Mouse (Mus musculus) intestine, postnatal 0 days (tissue): Measurements from ENCODE around the gene Gm48551. TPM values are rescaled to one million over a fixed set of nuclear protein-coding genes. Genes with fewer than 3 reads are reported as not detected.

Experiments used
- ATAC-seq: fragments of 200-750 bp; cut with Nextera tagmentation; 2 replicates; pipeline ENCODE4 v1.8.0; 2017; ENCODE audit warnings: mild to moderate bottlenecking, moderate TSS enrichment, moderate library complexity
- H3K27ac ChIP-seq: fragments of 300-500 bp; sonication (generic); 2 replicates; pipeline ENCODE4 v1.5.1; 2014; ENCODE audit warnings: mild to moderate bottlenecking, low read depth, low read length, moderate library complexity
- H3K27me3 ChIP-seq: fragments of 300-500 bp; sonication (generic); replicated peaks from 2 replicates; pipeline ENCODE4 v1.6.1; 2014; ENCODE audit warnings: low read length, mixed read lengths; ENCODE audit not compliant: control insufficient read depth, insufficient read depth
- H3K36me3 ChIP-seq: fragments of 300-500 bp; sonication (generic); 2 replicates; pipeline ENCODE4 v1.6.1; 2014; ENCODE audit warnings: mild to moderate bottlenecking, moderate library complexity; ENCODE audit not compliant: control insufficient read depth, insufficient read depth
- H3K4me1 ChIP-seq: fragments of 300-500 bp; sonication (generic); replicated peaks from 2 replicates; pipeline ENCODE4 v1.6.1; 2014; ENCODE audit warnings: antibody characterized with exemption, low read length, mixed read lengths; ENCODE audit not compliant: control insufficient read depth, insufficient read depth
- H3K4me2 ChIP-seq: fragments of 300-500 bp; sonication (generic); replicated peaks from 2 replicates; pipeline ENCODE4 v1.6.1; 2014; ENCODE audit warnings: low read depth, mild to moderate bottlenecking, moderate library complexity
- H3K4me3 ChIP-seq: fragments of 300-500 bp; sonication (generic); 2 replicates; pipeline ENCODE4 v1.5.1; 2014; ENCODE audit warnings: low read depth, low read length
- H3K9ac ChIP-seq: fragments of 300-500 bp; sonication (generic); 2 replicates; pipeline ENCODE4 v1.6.1; 2014; ENCODE audit warnings: mild to moderate bottlenecking, low read depth, low read length
- H3K9me3 ChIP-seq: fragments of 300-500 bp; sonication (generic); 2 replicates; pipeline ENCODE4 v1.6.1; 2016; ENCODE audit warnings: mixed run types; ENCODE audit not compliant: control insufficient read depth
- CTCF ChIP-seq: sonication (generic); IDR thresholded peaks from 2 replicates; pipeline ENCODE4 v1.5.1; 2016; ENCODE audit warnings: low read depth, mild to moderate bottlenecking, control low read depth, antibody characterized with exemption, moderate library complexity
- whole genome bisulfite sequencing: fragments of 180-500 bp; shearing (Covaris S2); extraction: QIAGEN DNeasy Blood & Tissue Kit; methylation state at CpG from one replicate; pipeline ENCODE4 v1.1.7; 2014; 5-methylcytosine and 5-hydroxymethylcytosine counted together
- polyA plus RNA-seq: library from polyadenylated mRNA; unstranded; fragments of >200 nt; fragmentation: Nextera tagmentation; extraction: Ambion mirVana; gene quantifications from 2 replicates; pipeline ENCODE4 v1.2.1, GENCODE M21; 2015

Gene Gm48551
- polyA plus RNA-seq, 1 experiment from 2014 or later = 0.76 TPM

- Histone ChIP-seq H3K4me2 (peak overlapping the region; percentile 63), H3K9ac (no peak overlapping the region), H3K27me3 (no peaks in the 10 kb centered on the region), H3K27ac (peak overlapping the region; percentile 50; the same call in 1 of the 2 replicates), H3K4me1 (peaks cover 10% of the 10 kb centered on the region; the same call in 1 of the 2 replicates), H3K4me3 (peak overlapping the region; percentile 16), H3K36me3 (peaks cover 7% of the 10 kb centered on the region; the same call in 1 of the 2 replicates), H3K9me3 (no peaks in the 10 kb centered on the region)
- 58% methylated on average over 12 of the region's 12 CpGs for WGBS
- ATAC-seq = no peak
- TF ChIP-seq CTCF = no peak
These were observed 33.3 kb downstream of the Gm48551 start for GRCm38 (mm10) chr10:81417227-81418215.

GRCm38 (mm10) chr10:81418216-81419070, 34.2 kb downstream of the Gm48551 start:
- Histone ChIP-seq H3K27ac (no peak overlapping the region), H3K4me2 (no peak overlapping the region), H3K36me3 (peaks cover 7% of the 10 kb centered on the region; the same call in 1 of the 2 replicates), H3K4me1 (peaks cover 10% of the 10 kb centered on the region; the same call in 1 of the 2 replicates), H3K9ac (no peak overlapping the region), H3K4me3 (no peak overlapping the region), H3K9me3 (no peaks in the 10 kb centered on the region), H3K27me3 (no peaks in the 10 kb centered on the region)
- no peak for ATAC-seq
- WGBS = 70% methylated on average over 11 of the region's 11 CpGs
- no peak for TF ChIP-seq CTCF

GRCm38 (mm10) chr10:81419111-81419928, 35.1 kb downstream of the Gm48551 start:
- no peak for TF ChIP-seq CTCF
- H3K4me3 ChIP-seq = no peak overlapping the region
- H3K9ac ChIP-seq = no peak overlapping the region
- no peak overlapping the region for H3K27ac ChIP-seq
- peaks cover 7% of the 10 kb centered on the region; the same call in 1 of the 2 replicates for H3K4me1 ChIP-seq
- H3K9me3 ChIP-seq = no peaks in the 10 kb centered on the region
- H3K27me3 ChIP-seq = peaks cover 6% of the 10 kb centered on the region
- 92% methylated on average over 10 of the region's 10 CpGs for WGBS
- ATAC-seq = no peak
- H3K36me3 ChIP-seq = peaks cover 7% of the 10 kb centered on the region; the same call in 1 of the 2 replicates
- H3K4me2 ChIP-seq = no peak overlapping the region

GRCm38 (mm10) chr10:81420191-81420767, 36.0 kb downstream of the Gm48551 start:
- no peak for TF ChIP-seq CTCF
- Histone ChIP-seq H3K4me2 (no peak overlapping the region), H3K36me3 (peaks cover 7% of the 10 kb centered on the region; the same call in 1 of the 2 replicates), H3K27me3 (peaks cover 9% of the 10 kb centered on the region), H3K9me3 (no peaks in the 10 kb centered on the region), H3K4me3 (no peak overlapping the region), H3K4me1 (no peaks in the 10 kb centered on the region), H3K9ac (no peak overlapping the region), H3K27ac (no peak overlapping the region)
- no peak for ATAC-seq
- WGBS = 86% methylated on average over 40 of the region's 40 CpGs

GRCm38 (mm10) chr10:81421041-81421796, 37.0 kb downstream of the Gm48551 start:
- Histone ChIP-seq H3K36me3 (peaks cover 7% of the 10 kb centered on the region; the same call in 1 of the 2 replicates), H3K4me1 (no peaks in the 10 kb centered on the region), H3K27ac (no peak overlapping the region), H3K9me3 (no peaks in the 10 kb centered on the region), H3K27me3 (peaks cover 16% of the 10 kb centered on the region), H3K4me3 (no peak overlapping the region), H3K9ac (no peak overlapping the region), H3K4me2 (no peak overlapping the region)
- TF ChIP-seq CTCF = no peak
- ATAC-seq = no peak
- WGBS = 81% methylated on average over 4 of the region's 4 CpGs
